Mouse (Mus musculus): ENCODE results near the gene Ttc38. TPM values are rescaled to one million over a fixed set of nuclear protein-coding genes. Genes with fewer than 3 reads are reported as not detected.
A peak's percentile ranks its signal among the peaks of the same experiment; 100 is the strongest.

Gene Ttc38
- total RNA-seq, 2 experiments from 2014 or later, result 7.5 to 8.5 TPM

- intact Hi-C loops (cut with DNase I), result no loop called here
- DNase-seq, result no peak
Measured at GRCm38 (mm10) chr15:85889235-85889634, 57.1 kb downstream of the Ttc38 start.

GRCm38 (mm10) chr15:85891971-85892370 is 59.9 kb downstream of the Ttc38 start:
- DNase-seq, result no peak
- intact Hi-C loops (cut with DNase I), result no loop called here

- DNase-seq, result no peak
- intact Hi-C loops (cut with DNase I), result no loop called here
Measured at GRCm38 (mm10) chr15:85892498-85893118, 60.5 kb downstream of the Ttc38 start.

GRCm38 (mm10) chr15:85893871-85894270 is 61.8 kb downstream of the Ttc38 start:
- DNase-seq, result no peak
- intact Hi-C loops (cut with DNase I), result no loop called here

GRCm38 (mm10) chr15:85896284-85896683 is 64.2 kb downstream of the Ttc38 start:
- intact Hi-C loops (cut with DNase I), result loop anchor here (1.0 to 5.0 kb wide), 2 partner anchors 143 to 236 kb away; no protein-coding TSS in a partner anchor
- DNase-seq, result peak; percentile 80 to 89

- DNase-seq, result no peak
- intact Hi-C loops (cut with DNase I), result loop anchor here (5.0 kb wide), 1 partner anchor 235 kb away; no protein-coding TSS in a partner anchor
Measured at GRCm38 (mm10) chr15:85897113-85897512, 65.0 kb downstream of the Ttc38 start.

GRCm38 (mm10) chr15:85899396-85899795 is 67.3 kb downstream of the Ttc38 start:
- no peak for DNase-seq
- intact Hi-C loops (cut with DNase I), result loop anchor here (5.0 kb wide), 1 partner anchor 233 kb away; no protein-coding TSS in a partner anchor

GRCm38 (mm10) chr15:85900318-85900717 is 68.2 kb downstream of the Ttc38 start:
- intact Hi-C loops (cut with DNase I), result no loop called here
- DNase-seq, result no peak

GRCm38 (mm10) chr15:85900801-85901200 is 68.7 kb downstream of the Ttc38 start:
- DNase-seq, result no peak
- intact Hi-C loops (cut with DNase I), result no loop called here

- intact Hi-C loops (cut with DNase I), result no loop called here
Measured at GRCm38 (mm10) chr15:85902505-85902904, 70.4 kb downstream of the Ttc38 start.

GRCm38 (mm10) chr15:85903826-85904225 is 71.7 kb downstream of the Ttc38 start:
- intact Hi-C loops (cut with DNase I), result no loop called here
- peak in 1 of 2 experiments; percentile 42 for DNase-seq

More at GRCm38 (mm10) chr15:85902505-85902904, 70.4 kb downstream of the Ttc38 start:
- no peak for DNase-seq

Other genes with a start within 250 kb of the Ttc38 start
- gene Wnt7b, start 249.8 kb upstream of the Ttc38 start, total RNA-seq (2021), result under 1 TPM; 0.22 to 0.25 TPM
- 10 to 100 TPM; 39.2 to 52.4 TPM for gene Ppara, start 97.3 kb upstream of the Ttc38 start, total RNA-seq (2021)
- 10 to 100 TPM; 39.2 to 40.9 TPM for gene Cdpf1, start 20.6 kb upstream of the Ttc38 start, total RNA-seq (2021)
- gene Pkdrej, start 10.6 kb upstream of the Ttc38 start, total RNA-seq (2021), result 1 to 10 TPM; 2.3 to 2.9 TPM
- 1 to 10 TPM; 4.5 to 4.6 TPM for gene Gtse1, start 27.4 kb downstream of the Ttc38 start, total RNA-seq (2021)
- 10 to 100 TPM; 30.5 to 32.9 TPM for gene Trmu, start 47.0 kb downstream of the Ttc38 start, total RNA-seq (2021)
- gene Celsr1, start 201.5 kb downstream of the Ttc38 start, total RNA-seq (2021), result 10 to 100 TPM; 15.1 to 17.1 TPM
- gene Gramd4, start 225.4 kb downstream of the Ttc38 start, total RNA-seq (2021), result 10 to 100 TPM; 37.2 to 42.1 TPM